Mouse (Mus musculus): Measurements from ENCODE around the gene Lep. TPM values are rescaled to one million over a fixed set of nuclear protein-coding genes. Genes with fewer than 3 reads are reported as not detected.

The Lep gene
- polyA plus RNA-seq, 1 experiment from 2014 or later: not detected

- 79% methylated on average over 14 of the region's 14 CpGs for WGBS
- no peak for ATAC-seq (ENCODE audit: insufficient number of reproducible peaks, insufficient read depth, low FRiP score, low read depth)
- no peak overlapping the region for H3K4me2 ChIP-seq (ENCODE audit: low read length)
Observed at GRCm38 (mm10) chr6:29099536-29100170, 39.6 kb downstream of the Lep start.

GRCm38 (mm10) chr6:29100423-29100822, 40.4 kb downstream of the Lep start:
- H3K36me3 ChIP-seq (ENCODE audit: control insufficient read depth, insufficient read depth, low read length): no peaks in the 10 kb centered on the region

More at GRCm38 (mm10) chr6:29099536-29100170, 39.6 kb downstream of the Lep start:
- no peaks in the 10 kb centered on the region for H3K36me3 ChIP-seq (ENCODE audit: control insufficient read depth, insufficient read depth, low read length)
- no peak overlapping the region for H3K9ac ChIP-seq (ENCODE audit: low read length)
- H3K4me1 ChIP-seq (ENCODE audit: control insufficient read depth in 2 of 2, insufficient read depth in 2 of 2, low read length in 2 of 2): no peaks in the 10 kb centered on the region; a peak in 1 of 4 replicates
- no peaks in the 10 kb centered on the region for H3K9me3 ChIP-seq (ENCODE audit: control insufficient read depth, low read length)
- no peak overlapping the region for H3K4me3 ChIP-seq (ENCODE audit: control insufficient read depth in 1 of 2, insufficient read depth in 1 of 2, low read depth in 1 of 2, low read length in 2 of 2)
- H3K27ac ChIP-seq (replicated peaks in 1 of 2; ENCODE audit: control insufficient read depth in 1 of 2, insufficient read depth in 1 of 2, low read depth in 2 of 2, low read length in 2 of 2): no peak overlapping the region
- H3K27me3 ChIP-seq (ENCODE audit: control insufficient read depth, insufficient read depth, low read length): no peaks in the 10 kb centered on the region

GRCm38 (mm10) chr6:29101248-29101864, 41.3 kb downstream of the Lep start:
- WGBS: 77% methylated on average over 9 of the region's 9 CpGs
- H3K9ac ChIP-seq (ENCODE audit: low read length): no peak overlapping the region

More at GRCm38 (mm10) chr6:29100423-29100822, 40.4 kb downstream of the Lep start:
- no peak overlapping the region for H3K9ac ChIP-seq (ENCODE audit: low read length)
- H3K27me3 ChIP-seq (ENCODE audit: control insufficient read depth, insufficient read depth, low read length): no peaks in the 10 kb centered on the region
- no peaks in the 10 kb centered on the region for H3K9me3 ChIP-seq (ENCODE audit: control insufficient read depth, low read length)
- no peak overlapping the region for H3K27ac ChIP-seq (replicated peaks in 1 of 2; ENCODE audit: control insufficient read depth in 1 of 2, insufficient read depth in 1 of 2, low read depth in 2 of 2, low read length in 2 of 2)
- no peak overlapping the region for H3K4me3 ChIP-seq (ENCODE audit: control insufficient read depth in 1 of 2, insufficient read depth in 1 of 2, low read depth in 1 of 2, low read length in 2 of 2)
- ATAC-seq (ENCODE audit: insufficient number of reproducible peaks, insufficient read depth, low FRiP score, low read depth): no peak
- H3K4me1 ChIP-seq (ENCODE audit: control insufficient read depth in 2 of 2, insufficient read depth in 2 of 2, low read length in 2 of 2): no peaks in the 10 kb centered on the region; a peak in 1 of 4 replicates
- 19% methylated on average over 3 of the region's 3 CpGs for WGBS
- no peak overlapping the region for H3K4me2 ChIP-seq (ENCODE audit: low read length)

GRCm38 (mm10) chr6:29108376-29108775, 48.4 kb downstream of the Lep start:
- H3K36me3 ChIP-seq (ENCODE audit: control insufficient read depth, insufficient read depth, low read length): no peaks in the 10 kb centered on the region
- H3K27me3 ChIP-seq (ENCODE audit: control insufficient read depth, insufficient read depth, low read length): no peaks in the 10 kb centered on the region
- no peak overlapping the region for H3K4me3 ChIP-seq (ENCODE audit: control insufficient read depth in 1 of 2, insufficient read depth in 1 of 2, low read depth in 1 of 2, low read length in 2 of 2)
- H3K4me1 ChIP-seq (ENCODE audit: control insufficient read depth in 2 of 2, insufficient read depth in 2 of 2, low read length in 2 of 2): no peaks in the 10 kb centered on the region
- peaks cover 19% of the 10 kb centered on the region; the same call in 1 of the 2 replicates for H3K9me3 ChIP-seq (ENCODE audit: control insufficient read depth, low read length)
- no peak overlapping the region for H3K9ac ChIP-seq (ENCODE audit: low read length)
- no peak overlapping the region for H3K27ac ChIP-seq (replicated peaks in 1 of 2; ENCODE audit: control insufficient read depth in 1 of 2, insufficient read depth in 1 of 2, low read depth in 2 of 2, low read length in 2 of 2)
- no peak for ATAC-seq (ENCODE audit: insufficient number of reproducible peaks, insufficient read depth, low FRiP score, low read depth)
- H3K4me2 ChIP-seq (ENCODE audit: low read length): no peak overlapping the region
- 51% methylated on average over 1 of the region's 1 CpGs for WGBS

More at GRCm38 (mm10) chr6:29101248-29101864, 41.3 kb downstream of the Lep start:
- H3K9me3 ChIP-seq (ENCODE audit: control insufficient read depth, low read length): no peaks in the 10 kb centered on the region
- no peak overlapping the region for H3K27ac ChIP-seq (replicated peaks in 1 of 2; ENCODE audit: control insufficient read depth in 1 of 2, insufficient read depth in 1 of 2, low read depth in 2 of 2, low read length in 2 of 2)
- H3K27me3 ChIP-seq (ENCODE audit: control insufficient read depth, insufficient read depth, low read length): no peaks in the 10 kb centered on the region
- no peaks in the 10 kb centered on the region; a peak in 1 of 4 replicates for H3K4me1 ChIP-seq (ENCODE audit: control insufficient read depth in 2 of 2, insufficient read depth in 2 of 2, low read length in 2 of 2)
- ATAC-seq (ENCODE audit: insufficient number of reproducible peaks, insufficient read depth, low FRiP score, low read depth): no peak
- H3K4me2 ChIP-seq (ENCODE audit: low read length): no peak overlapping the region
- no peaks in the 10 kb centered on the region for H3K36me3 ChIP-seq (ENCODE audit: control insufficient read depth, insufficient read depth, low read length)
- H3K4me3 ChIP-seq (ENCODE audit: control insufficient read depth in 1 of 2, insufficient read depth in 1 of 2, low read depth in 1 of 2, low read length in 2 of 2): no peak overlapping the region

GRCm38 (mm10) chr6:29111501-29111900, 51.5 kb downstream of the Lep start:
- Histone ChIP-seq H3K36me3 (ENCODE audit: control insufficient read depth, insufficient read depth, low read length) (no peaks in the 10 kb centered on the region), H3K27me3 (ENCODE audit: control insufficient read depth, insufficient read depth, low read length) (no peaks in the 10 kb centered on the region), H3K4me2 (ENCODE audit: low read length) (no peak overlapping the region), H3K9me3 (ENCODE audit: control insufficient read depth, low read length) (peaks cover 19% of the 10 kb centered on the region; the same call in 1 of the 2 replicates), H3K4me3 (ENCODE audit: control insufficient read depth in 1 of 2, insufficient read depth in 1 of 2, low read depth in 1 of 2, low read length in 2 of 2) (no peak overlapping the region), H3K9ac (ENCODE audit: low read length) (no peak overlapping the region), H3K27ac (replicated peaks in 1 of 2; ENCODE audit: control insufficient read depth in 1 of 2, insufficient read depth in 1 of 2, low read depth in 2 of 2, low read length in 2 of 2) (no peak overlapping the region), H3K4me1 (ENCODE audit: control insufficient read depth in 2 of 2, insufficient read depth in 2 of 2, low read length in 2 of 2) (no peaks in the 10 kb centered on the region; a peak in 1 of 4 replicates)
- ATAC-seq (ENCODE audit: insufficient number of reproducible peaks, insufficient read depth, low FRiP score, low read depth): no peak
- 77% methylated on average over 4 of the region's 4 CpGs for WGBS

- H3K4me3 ChIP-seq (ENCODE audit: control insufficient read depth in 1 of 2, insufficient read depth in 1 of 2, low read depth in 1 of 2, low read length in 2 of 2): no peak overlapping the region
- 60% methylated on average over 7 of the region's 7 CpGs for WGBS
Observed at GRCm38 (mm10) chr6:29115756-29116155, 55.7 kb downstream of the Lep start.

GRCm38 (mm10) chr6:29117417-29118104, 57.5 kb downstream of the Lep start:
- Histone ChIP-seq H3K9me3 (ENCODE audit: control insufficient read depth, low read length) (peaks cover under 1% of the 10 kb centered on the region; the same call in 1 of the 2 replicates), H3K27me3 (ENCODE audit: control insufficient read depth, insufficient read depth, low read length) (no peaks in the 10 kb centered on the region), H3K27ac (replicated peaks in 1 of 2; ENCODE audit: control insufficient read depth in 1 of 2, insufficient read depth in 1 of 2, low read depth in 2 of 2, low read length in 2 of 2) (no peak overlapping the region), H3K36me3 (ENCODE audit: control insufficient read depth, insufficient read depth, low read length) (no peaks in the 10 kb centered on the region), H3K4me1 (ENCODE audit: control insufficient read depth in 2 of 2, insufficient read depth in 2 of 2, low read length in 2 of 2) (no peaks in the 10 kb centered on the region; a peak in 1 of 4 replicates), H3K9ac (ENCODE audit: low read length) (no peak overlapping the region), H3K4me3 (ENCODE audit: control insufficient read depth in 1 of 2, insufficient read depth in 1 of 2, low read depth in 1 of 2, low read length in 2 of 2) (no peak overlapping the region), H3K4me2 (ENCODE audit: low read length) (no peak overlapping the region)
- no peak for ATAC-seq (ENCODE audit: insufficient number of reproducible peaks, insufficient read depth, low FRiP score, low read depth)
- WGBS: 64% methylated on average over 7 of the region's 7 CpGs

More at GRCm38 (mm10) chr6:29115756-29116155, 55.7 kb downstream of the Lep start:
- Histone ChIP-seq H3K9ac (ENCODE audit: low read length) (no peak overlapping the region), H3K27ac (replicated peaks in 1 of 2; ENCODE audit: control insufficient read depth in 1 of 2, insufficient read depth in 1 of 2, low read depth in 2 of 2, low read length in 2 of 2) (no peak overlapping the region), H3K27me3 (ENCODE audit: control insufficient read depth, insufficient read depth, low read length) (no peaks in the 10 kb centered on the region), H3K4me1 (ENCODE audit: control insufficient read depth in 2 of 2, insufficient read depth in 2 of 2, low read length in 2 of 2) (no peaks in the 10 kb centered on the region; a peak in 1 of 4 replicates), H3K4me2 (ENCODE audit: low read length) (no peak overlapping the region), H3K36me3 (ENCODE audit: control insufficient read depth, insufficient read depth, low read length) (no peaks in the 10 kb centered on the region), H3K9me3 (ENCODE audit: control insufficient read depth, low read length) (peaks cover 18% of the 10 kb centered on the region; the same call in 1 of the 2 replicates)
- ATAC-seq (ENCODE audit: insufficient number of reproducible peaks, insufficient read depth, low FRiP score, low read depth): no peak

All from heart, embryonic 14.5 days (tissue).